Mouse (Mus musculus) stomach, embryonic 14.5 days (tissue): ENCODE data around the gene Aldh16a1. TPM values are rescaled to one million over a fixed set of nuclear protein-coding genes. Genes with fewer than 3 reads are reported as not detected.

Experiments
- microRNA counts: library from miRNA; unstranded; fragments of <30 nt; microRNA quantifications from one replicate; lab custom pipeline; 2016
- microRNA-seq: library from miRNA; unstranded; fragments of <30 nt; microRNA quantifications from one replicate; pipeline ENCODE4, GENCODE M21; 2016
- polyA plus RNA-seq: library from polyadenylated mRNA; unstranded; fragments of >200 nt; fragmentation: Nextera tagmentation; extraction: Ambion mirVana; gene quantifications from 2 replicates; pipeline ENCODE4 v1.2.1, GENCODE M21; 2014

The Aldh16a1 gene
- polyA plus RNA-seq, 1 experiment from 2014 or later = 54.1 TPM

MicroRNAs encoded within 50 kb of the gene (microRNA counts, 519-probe panel; counts per million panel counts)
- microRNA mmu-miR-150 (lab: Ali Mortazavi, UCI) = 2,421 counts per million, percentile 39 among the panel's probes with 10 or more counts

Small RNA genes within 50 kb of the gene (microRNA-seq; reads per million reads assigned to microRNA genes)
- gene Mir150 (16.6 reads per million, percentile 25 among the genes with 10 or more reads in this experiment), gene Mir5121 (17.7 reads per million, percentile 26 among the genes with 10 or more reads in this experiment), gene Mir7055 (not detected)

Other genes with a start within 250 kb of the Aldh16a1 start
- gene Ap2a1, start 225.1 kb downstream of the Aldh16a1 start, polyA plus RNA-seq = 67.3 and 72.1 TPM in 2 replicates
- 0.17 TPM in 2 replicates for gene Tsks, start 211.4 kb downstream of the Aldh16a1 start, polyA plus RNA-seq
- 24.7 and 25.0 TPM in 2 replicates for gene Cpt1c, start 179.7 kb downstream of the Aldh16a1 start, polyA plus RNA-seq
- 165 and 186 TPM in 2 replicates for gene Prmt1, start 168.0 kb downstream of the Aldh16a1 start, polyA plus RNA-seq
- gene Irf3, start 156.9 kb downstream of the Aldh16a1 start, polyA plus RNA-seq = 89.2 and 96.0 TPM in 2 replicates
- 60.6 and 62.9 TPM in 2 replicates for gene Bcl2l12, start 155.9 kb downstream of the Aldh16a1 start, polyA plus RNA-seq
- gene Scaf1, start 138.2 kb downstream of the Aldh16a1 start, polyA plus RNA-seq = 48.9 and 49.8 TPM in 2 replicates
- 71.0 and 75.0 TPM in 2 replicates for gene Rras, start 136.6 kb downstream of the Aldh16a1 start, polyA plus RNA-seq
- gene Prr12, start 101.7 kb downstream of the Aldh16a1 start, polyA plus RNA-seq = 13.7 and 17.8 TPM in 2 replicates
- 58.9 and 63.6 TPM in 2 replicates for gene Nosip, start 92.2 kb downstream of the Aldh16a1 start, polyA plus RNA-seq
- 20.7 and 20.9 TPM in 2 replicates for gene Prrg2, start 91.9 kb downstream of the Aldh16a1 start, polyA plus RNA-seq
- 418 and 432 TPM in 2 replicates for gene Rcn3, start 62.4 kb downstream of the Aldh16a1 start, polyA plus RNA-seq
- 78.6 and 79.9 TPM in 2 replicates for gene Fcgrt, start 50.7 kb downstream of the Aldh16a1 start, polyA plus RNA-seq
- gene Rps11, start 30.1 kb downstream of the Aldh16a1 start, polyA plus RNA-seq = 1,682 and 1,777 TPM in 2 replicates
- 1,622 and 1,649 TPM in 2 replicates for gene Rpl13a, start 25.8 kb downstream of the Aldh16a1 start, polyA plus RNA-seq
- 0.65 and 0.83 TPM in 2 replicates for gene Gm45713, start 18.4 kb downstream of the Aldh16a1 start, polyA plus RNA-seq
- 2.1 and 2.9 TPM in 2 replicates for gene Flt3l, start 18.2 kb downstream of the Aldh16a1 start, polyA plus RNA-seq
- gene Pih1d1, start 281 bp downstream of the Aldh16a1 start, polyA plus RNA-seq = 103 and 114 TPM in 2 replicates
- gene Slc17a7, start 9.4 kb upstream of the Aldh16a1 start, polyA plus RNA-seq = 0.20 TPM in 1 of 2 replicates, not detected in the other
- gene Gfy, start 25.0 kb upstream of the Aldh16a1 start, polyA plus RNA-seq = not detected in 2 replicates
- not detected in 2 replicates for gene Pth2, start 26.4 kb upstream of the Aldh16a1 start, polyA plus RNA-seq
- gene Ccdc155, start 50.3 kb upstream of the Aldh16a1 start, polyA plus RNA-seq = 0.22 and 0.55 TPM in 2 replicates
- gene Dkkl1, start 57.6 kb upstream of the Aldh16a1 start, polyA plus RNA-seq = 0.45 and 1.2 TPM in 2 replicates
- gene Tead2, start 61.2 kb upstream of the Aldh16a1 start, polyA plus RNA-seq = 155 and 167 TPM in 2 replicates
- 2.2 and 3.5 TPM in 2 replicates for gene Cd37, start 84.5 kb upstream of the Aldh16a1 start, polyA plus RNA-seq
- not detected in 2 replicates for gene Slc6a16, start 86.5 kb upstream of the Aldh16a1 start, polyA plus RNA-seq
- not detected in 2 replicates for gene Slc6a21, start 122.9 kb upstream of the Aldh16a1 start, polyA plus RNA-seq
- gene Trpm4, start 179.2 kb upstream of the Aldh16a1 start, polyA plus RNA-seq = 18.3 and 23.5 TPM in 2 replicates
- 0.78 and 1.8 TPM in 2 replicates for gene Hrc, start 180.7 kb upstream of the Aldh16a1 start, polyA plus RNA-seq
- 5.2 and 6.1 TPM in 2 replicates for gene Ppfia3, start 212.4 kb upstream of the Aldh16a1 start, polyA plus RNA-seq
- 4.2 and 5.1 TPM in 2 replicates for gene Lin7b, start 216.0 kb upstream of the Aldh16a1 start, polyA plus RNA-seq
- gene Snrnp70, start 241.2 kb upstream of the Aldh16a1 start, polyA plus RNA-seq = 118 and 124 TPM in 2 replicates